Mouse (Mus musculus): ENCODE results near the gene Kif6.

Gene Kif6

DNA sequence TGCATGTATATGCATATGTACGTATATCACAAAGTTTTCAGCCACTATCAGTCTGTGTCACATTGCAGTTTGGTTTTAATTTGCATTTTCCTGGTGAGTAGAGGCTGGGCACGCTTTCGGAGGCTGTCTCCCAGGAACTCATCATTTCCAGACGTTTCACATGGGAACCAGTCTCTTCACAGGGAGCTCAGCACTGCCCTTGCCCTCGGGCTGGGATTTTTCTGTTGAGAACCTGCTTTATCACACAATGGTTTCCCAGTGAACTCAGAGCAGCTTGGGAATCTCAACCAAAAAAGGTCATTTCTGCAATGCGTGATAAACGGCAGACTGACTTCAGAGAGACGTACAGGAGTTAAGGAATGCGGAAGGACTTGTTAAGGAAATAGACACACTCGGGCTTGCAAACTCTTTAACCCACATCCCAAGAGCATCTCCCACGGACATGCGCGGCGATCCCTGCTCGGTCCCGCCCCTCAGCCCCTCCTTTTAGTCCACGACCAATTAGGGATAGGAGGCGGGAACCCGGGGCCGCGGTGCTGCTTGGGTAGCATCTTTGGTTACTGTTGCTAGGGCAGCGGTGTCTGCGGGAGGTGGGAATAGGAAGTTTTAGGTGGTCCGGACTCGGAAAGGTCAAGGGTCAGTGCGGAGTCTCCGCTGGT is at the start of gene Kif6:
Gene Kif6, plus strand, starts transcription at position 560 of the 659 bp plus-strand sequence.
- DNase-seq (ENCODE audit: low read depth) = no peak

DNA sequence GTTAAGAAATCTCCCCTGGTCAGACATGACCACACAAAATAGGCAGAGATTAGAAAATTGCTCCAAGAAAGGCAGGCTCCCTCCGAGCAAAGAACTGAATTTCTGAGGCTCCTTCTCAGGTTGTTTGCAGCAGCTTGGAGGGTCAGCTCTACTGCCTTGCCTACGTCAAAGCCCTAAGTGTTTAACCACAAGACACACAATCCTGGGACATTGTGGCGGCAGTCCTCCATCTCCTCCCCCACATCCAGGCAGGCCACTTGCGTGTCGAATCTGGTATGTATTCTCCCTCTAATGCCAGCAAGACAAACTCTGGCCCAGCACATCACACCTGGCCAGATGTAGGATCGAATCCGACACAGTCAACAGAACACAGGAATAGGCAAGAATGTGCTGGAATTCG is 46.2 kb upstream of the Kif6 start:
- DNase-seq (ENCODE audit: low read depth) = no peak

DNA sequence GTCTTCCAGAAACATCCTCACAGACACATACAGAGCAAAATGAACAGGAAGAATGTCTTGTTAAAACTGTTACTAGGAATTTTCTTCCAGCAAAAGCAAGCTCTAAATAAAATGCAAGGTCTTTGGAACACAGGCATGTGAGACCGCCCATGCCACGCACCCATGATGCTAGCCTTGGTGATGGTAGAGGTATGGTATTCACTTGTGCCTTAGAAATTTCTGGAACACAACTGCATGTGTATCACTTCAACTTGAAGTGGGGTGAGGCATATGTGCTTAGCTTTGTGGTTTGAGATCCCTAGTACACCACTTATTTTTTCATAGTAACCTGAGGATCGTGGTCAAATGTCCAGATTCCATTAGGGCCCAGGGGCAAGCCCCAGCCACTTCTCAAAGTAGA is 37.6 kb upstream of the Kif6 start:
- no peak for DNase-seq (ENCODE audit: low read depth)

DNA sequence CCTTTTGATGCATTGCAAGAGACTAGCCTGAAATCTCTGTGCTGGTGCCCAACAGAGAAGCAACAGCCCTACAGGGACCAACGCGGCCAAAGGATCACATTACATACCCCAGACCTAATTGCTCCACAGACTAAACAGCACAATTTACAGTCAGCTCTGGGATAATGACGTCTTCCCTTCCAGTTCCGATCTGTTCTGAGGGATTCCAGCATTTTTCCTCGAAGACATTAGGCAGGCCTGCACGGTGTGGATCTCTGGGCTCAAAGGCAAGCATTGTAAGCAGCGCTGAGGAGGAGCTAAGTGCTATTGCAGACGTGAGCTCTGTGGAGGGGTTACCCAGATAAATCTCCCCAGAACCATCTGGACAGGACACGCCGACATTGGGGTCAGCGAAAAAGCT is 32.5 kb upstream of the Kif6 start:
- DNase-seq (ENCODE audit: low read depth) = no peak

DNA sequence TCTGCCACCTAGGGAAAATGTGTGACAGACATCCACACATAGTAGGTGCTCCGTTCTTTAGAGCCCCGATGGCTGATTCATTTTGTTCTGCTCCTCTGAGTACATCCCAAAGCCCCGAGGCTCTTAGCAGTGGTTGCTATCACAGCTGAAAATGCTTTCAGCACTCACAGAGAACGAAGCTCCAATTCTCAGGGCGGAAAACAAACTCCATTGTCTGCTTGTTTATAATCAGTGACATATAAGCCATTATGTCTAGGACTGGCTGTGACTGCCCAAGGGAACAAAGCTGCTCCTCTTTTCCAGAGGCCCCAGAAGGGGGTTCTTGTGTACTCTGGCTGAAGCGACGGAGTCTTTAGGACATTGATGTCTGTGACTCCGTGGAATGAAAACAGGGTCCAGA is 24.9 kb upstream of the Kif6 start:
- DNase-seq (ENCODE audit: low read depth) = no peak

DNA sequence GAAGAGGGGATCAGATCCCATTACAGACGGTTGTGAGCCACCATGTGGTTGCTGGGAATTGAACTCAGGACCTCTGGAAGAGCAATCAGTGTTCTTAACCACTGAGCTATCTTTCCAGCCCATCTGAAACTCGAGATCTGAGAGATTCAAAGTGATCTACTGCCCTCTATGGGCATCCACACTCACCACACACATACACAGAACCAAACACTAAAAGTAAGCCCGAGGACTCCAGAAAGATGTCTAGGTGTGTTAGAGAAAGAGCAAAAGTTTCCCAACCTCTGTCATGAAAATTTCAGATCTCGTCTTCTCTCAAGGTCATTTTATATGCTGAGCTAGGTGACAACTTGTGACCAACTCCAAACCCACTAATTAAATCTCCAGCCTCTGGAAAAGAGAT is 9.5 kb upstream of the Kif6 start:
- no peak for DNase-seq (ENCODE audit: low read depth)

DNA sequence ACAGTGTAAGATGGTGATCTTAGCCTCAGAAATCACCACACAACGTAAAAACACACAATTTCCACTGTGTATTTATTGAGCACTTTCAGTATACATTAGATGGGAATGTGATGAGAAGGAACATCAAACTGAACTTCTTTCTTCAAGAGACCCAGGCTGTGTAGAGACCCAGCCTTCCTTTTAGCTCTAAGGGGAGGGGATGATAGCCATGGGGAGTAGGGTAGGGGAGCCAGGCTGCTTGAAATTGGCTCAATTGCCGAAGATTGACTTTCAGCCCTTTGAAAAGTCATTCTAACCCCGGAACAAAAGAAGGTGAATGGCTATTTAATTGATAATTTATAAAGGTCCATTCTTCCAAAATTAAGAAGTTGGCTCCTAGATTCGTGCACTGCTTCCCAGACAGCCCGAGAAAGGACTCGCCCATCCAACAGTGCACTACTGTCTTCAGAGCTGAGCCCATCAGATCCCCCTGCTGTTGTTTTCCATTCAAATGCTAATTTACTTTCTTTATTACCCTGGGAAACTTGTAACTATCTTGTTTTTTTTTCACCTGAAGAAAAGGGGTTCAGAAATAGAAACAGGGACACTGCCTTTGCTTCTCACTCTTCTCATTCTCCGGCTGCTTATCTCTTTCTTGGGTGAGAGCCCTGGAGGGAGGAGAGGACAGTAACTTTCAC is 7.4 kb upstream of the Kif6 start:
- DNase-seq (ENCODE audit: low read depth) = no peak

DNA sequence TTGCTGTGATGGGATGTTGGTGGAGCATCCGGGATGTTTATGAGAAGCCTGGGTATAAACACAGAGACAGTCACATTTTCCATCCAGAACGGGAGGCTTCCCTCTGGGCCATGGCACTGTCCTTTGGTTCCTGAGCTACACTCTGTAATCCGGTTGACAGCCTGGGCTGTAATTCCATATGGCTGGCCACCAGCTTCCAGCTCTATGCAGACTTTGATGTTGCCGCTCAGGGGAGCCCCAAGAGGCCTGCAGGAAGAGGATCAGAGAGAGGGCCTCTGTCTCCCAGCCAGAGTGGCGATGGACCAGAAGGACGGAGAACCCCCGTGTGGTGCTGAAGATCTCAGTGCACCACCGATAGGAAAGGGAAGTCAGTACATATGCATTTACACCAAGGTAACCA is 4.6 kb upstream of the Kif6 start:
- DNase-seq (ENCODE audit: low read depth) = no peak

DNA sequence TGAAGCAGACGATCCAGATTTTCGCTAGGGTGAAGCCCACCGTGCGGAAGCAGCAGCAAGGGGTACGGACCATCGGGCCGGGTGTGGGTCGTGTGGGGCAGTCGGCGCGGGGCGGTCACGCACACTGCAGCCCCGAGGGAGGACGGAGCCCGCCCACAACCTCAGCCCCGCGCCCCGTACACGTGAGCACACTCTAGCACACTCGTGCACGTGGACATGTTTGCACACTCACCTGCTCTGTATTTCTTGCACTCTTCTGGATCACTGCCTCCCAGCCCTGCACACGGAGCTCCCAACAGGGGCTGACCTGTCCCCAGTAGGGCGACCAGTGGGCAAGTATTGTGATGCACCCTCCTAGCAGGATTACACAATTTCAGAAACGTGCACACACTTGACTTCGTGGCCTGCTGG is 310 bp downstream of the Kif6 start:
- DNase-seq (ENCODE audit: low read depth) = no peak

DNA sequence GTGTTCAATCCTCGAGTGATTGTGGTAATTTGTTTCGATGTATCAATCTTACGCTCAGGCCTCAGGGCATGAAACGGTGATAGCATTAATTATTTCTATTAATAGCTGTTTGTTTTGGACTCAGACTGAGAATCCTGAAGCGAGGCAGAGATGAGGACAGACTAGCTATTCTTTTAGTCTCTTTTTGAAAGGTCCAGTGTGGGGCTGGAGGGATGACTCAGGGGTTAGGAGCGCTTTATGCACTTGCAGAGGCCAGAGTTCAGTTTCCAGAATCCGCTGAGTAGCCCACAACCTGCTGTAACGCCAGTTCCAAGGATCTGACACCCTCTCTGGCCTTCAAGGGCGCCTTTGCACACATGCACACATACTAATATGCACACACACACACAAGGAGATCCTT is 9.6 kb downstream of the Kif6 start:
- DNase-seq (ENCODE audit: low read depth) = no peak

DNA sequence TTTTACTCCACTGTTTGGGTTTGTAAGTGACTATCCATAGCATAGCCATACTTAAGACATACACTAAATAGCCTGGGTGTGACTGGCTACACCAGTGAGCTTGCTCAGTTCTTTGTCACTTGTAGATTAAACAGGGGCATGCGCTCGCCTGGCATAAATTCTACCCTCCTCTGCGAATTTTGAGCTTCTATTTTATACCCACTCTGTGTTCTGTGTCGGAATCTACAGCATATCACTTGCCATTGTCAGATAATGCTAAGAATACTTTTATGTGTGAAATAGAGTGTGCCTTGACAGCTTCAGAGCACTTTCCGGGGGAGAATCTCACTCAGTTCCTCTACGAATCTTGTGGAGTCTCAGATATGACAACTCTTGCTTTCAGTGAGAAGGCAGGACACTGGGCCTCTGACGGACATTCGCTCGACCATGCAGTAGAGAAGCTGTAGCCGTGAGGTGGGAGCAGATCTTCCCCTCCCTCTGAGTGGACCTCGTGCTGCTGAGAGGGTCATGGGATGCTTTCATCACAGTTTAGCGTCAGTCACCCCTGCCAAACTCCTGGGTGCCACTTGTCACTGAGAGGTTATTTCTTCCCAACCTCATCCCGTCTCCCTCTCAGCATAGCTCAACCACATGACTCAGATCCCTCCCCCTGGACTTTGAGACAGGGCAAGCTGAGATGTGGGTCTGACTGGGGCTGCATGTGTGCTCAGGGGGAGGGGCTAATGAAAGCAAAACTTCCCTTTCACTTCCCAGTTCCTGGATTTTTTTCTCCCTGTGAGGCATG is 12.3 kb downstream of the Kif6 start:
- no peak for DNase-seq (ENCODE audit: low read depth)

DNA sequence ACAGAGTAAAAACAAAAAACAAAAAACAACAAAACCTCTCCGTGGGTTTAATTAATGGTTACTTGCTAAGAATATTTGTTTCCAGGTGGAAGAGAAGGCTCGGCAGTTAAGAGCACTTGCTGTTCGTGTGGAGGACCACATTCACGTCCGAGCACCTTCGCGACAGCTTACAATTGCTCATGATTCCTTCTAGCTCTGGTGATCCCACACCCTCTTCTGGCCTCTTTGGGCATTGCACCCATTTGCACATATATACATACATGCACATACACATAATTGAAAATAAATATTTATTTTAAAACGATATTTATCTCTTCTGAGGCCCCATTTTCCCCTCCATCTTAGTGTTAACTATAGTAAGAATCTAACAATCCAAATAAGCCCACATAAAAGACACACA is 13.9 kb downstream of the Kif6 start:
- DNase-seq (ENCODE audit: low read depth) = no peak

DNA sequence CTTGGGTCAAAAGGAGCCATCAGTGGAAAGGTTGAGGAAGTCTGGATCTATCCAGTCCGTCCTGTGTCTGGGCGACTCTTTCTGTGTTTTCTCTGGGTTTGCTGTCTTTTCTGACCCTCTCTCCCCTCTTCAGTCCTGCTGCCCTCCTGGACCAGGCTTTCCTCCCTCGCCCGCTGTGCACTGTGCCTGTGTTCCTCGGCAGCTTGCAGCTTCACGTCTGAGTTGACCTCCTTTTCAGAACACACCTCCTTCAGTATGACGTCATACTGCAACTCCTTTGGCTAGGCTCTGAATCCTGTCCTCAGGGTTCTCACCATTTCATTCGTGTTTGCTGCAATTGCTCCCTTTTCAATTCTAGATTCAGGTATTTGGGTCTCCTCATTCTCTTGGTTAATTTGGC is 18.1 kb downstream of the Kif6 start:
- DNase-seq (ENCODE audit: low read depth) = no peak

DNA sequence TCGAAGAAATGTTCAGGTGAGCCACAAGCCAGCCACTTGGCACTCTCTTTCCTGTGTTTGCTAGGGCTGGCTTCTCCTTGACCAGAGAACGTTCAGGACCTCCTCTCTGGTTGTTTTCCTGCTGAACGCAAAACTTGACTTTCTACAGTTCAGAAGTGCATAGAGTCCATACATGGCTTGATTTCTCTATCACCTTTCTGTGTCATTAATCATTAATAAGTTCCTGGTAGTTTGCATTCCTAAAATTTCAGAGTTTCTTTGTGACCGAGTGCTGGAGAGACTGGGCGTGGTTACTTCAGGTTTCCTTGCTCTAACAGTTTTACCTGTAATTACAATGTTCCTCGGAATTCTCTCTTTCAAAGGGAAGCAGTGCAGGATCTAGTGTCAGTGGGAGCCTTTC is 27.0 kb downstream of the Kif6 start:
- no peak for DNase-seq (ENCODE audit: low read depth)

DNA sequence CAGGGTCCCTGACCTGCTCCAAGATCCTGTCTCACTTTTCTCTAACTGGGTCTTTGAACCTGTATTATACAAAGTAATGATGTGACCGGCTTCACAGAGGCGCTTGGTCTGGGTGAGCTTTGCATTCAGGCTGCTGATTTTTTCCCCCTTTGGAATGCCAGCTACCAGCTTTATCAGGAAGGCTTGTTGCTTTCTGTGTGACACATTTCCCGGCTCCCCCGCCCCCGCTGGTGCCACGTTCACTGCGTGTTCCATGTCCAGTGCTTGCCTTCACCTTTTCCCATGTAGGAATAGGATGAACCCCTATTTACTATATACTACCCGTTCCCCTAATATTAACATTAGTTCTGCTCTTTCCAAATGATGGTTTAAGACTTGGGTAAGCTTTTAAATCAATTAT is 27.4 kb downstream of the Kif6 start:
- no peak for DNase-seq (ENCODE audit: low read depth)

DNA sequence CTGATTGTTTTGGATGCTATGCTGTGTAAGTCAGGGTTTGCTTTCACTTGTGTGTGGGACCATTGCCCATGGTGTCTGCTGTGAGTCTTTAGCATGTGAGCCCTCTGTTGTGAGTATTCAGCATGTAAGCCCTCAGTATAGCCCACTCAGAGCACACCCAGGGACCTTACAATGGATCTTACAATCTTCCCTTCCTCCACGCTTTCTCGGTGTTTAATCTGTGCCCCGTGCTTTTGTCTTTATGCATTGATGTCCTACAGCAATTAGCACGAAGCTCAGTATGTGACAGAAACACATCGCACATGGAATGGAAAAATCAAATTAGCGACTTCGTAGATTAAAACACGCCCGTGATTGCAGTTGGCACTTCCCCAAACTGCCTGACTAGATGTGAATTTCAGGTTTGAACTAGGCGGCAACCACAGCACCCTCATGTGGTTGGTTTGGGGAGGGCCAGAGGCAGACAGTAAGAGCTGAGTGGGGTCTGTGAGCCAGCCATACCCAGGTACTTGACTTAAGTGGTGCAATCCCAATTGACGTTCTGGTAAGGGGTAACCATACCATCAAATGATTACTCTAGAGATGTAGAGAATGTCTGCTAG is 28.1 kb downstream of the Kif6 start:
- DNase-seq (ENCODE audit: low read depth) = no peak

DNA sequence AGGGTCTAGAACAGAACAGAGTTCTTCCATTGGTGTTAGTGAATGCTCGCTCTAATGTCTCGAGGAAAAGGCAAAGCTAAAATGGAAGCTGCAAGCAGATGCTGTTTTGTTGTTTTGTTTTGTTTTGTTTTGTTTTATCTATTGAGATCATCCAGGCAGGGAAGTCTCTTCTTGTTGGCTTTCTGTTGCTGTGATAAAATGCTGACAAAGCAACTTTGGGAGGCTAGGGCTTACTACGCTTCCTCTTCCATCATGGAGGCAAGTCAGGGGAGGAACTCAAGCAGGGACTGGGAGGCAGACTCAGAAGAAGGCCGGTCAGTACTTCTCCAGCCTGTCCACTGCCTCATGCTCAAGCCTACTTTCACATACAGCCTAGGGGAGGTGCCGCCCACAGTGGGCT is 31.3 kb downstream of the Kif6 start:
- DNase-seq (ENCODE audit: low read depth) = no peak

DNA sequence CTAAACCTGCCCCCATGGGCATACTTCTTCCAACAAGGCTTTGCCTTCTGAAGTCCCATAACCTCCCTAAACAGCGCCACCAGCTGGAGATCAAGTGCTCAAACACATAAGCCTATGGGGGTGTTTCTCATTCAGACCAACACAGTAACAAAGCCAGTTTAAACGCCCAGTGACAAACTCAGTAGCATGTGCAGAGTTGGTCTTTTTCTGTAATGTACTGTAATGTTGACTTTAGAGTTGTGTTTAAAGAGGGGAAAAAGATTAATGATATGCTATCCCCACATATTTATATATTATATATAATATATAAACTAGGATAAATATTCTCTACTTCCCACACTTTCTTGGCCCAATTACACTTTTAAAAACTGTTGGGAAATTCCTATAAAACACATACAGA is 34.0 kb downstream of the Kif6 start:
- DNase-seq (ENCODE audit: low read depth) = no peak

DNA sequence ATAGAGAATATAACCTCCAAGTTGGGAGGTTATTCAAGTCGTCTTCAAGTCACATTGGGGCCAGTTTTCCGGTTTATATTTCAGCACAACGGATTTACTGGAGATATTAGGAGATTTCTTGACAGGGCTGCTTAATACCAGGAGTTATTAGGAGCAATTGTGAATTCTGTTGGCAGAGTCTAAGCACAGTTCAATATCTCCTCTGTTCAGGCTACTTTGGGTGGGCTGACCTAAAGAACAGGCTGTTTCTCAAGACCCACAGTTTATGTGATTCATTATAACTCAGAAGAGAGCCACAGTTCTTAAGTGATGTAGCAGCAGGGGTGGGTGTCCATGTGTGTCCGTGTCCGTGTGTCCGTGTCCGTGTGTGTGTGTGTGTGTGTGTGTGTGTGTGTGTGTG is 34.5 kb downstream of the Kif6 start:
- no peak for DNase-seq (ENCODE audit: low read depth)

DNA sequence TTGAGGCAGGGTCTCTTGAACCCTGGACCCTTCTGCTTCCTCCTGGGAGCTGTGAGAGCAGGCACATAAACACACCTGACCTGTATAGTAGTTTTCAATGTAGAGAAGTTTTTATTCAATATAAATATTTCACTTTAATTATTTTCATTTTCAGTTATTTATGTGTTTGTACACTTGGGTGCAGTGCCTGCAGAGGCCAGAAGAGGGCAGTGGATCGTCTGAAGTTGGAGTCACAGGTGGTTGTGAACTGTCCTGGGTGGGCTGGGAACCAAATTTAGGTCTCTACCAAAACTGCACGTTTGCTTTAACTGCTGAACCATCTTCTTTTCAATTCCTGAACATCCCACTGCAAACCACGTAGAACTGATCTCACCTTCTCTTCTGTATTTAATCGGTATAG is 35.4 kb downstream of the Kif6 start:
- DNase-seq (ENCODE audit: low read depth) = no peak

DNA sequence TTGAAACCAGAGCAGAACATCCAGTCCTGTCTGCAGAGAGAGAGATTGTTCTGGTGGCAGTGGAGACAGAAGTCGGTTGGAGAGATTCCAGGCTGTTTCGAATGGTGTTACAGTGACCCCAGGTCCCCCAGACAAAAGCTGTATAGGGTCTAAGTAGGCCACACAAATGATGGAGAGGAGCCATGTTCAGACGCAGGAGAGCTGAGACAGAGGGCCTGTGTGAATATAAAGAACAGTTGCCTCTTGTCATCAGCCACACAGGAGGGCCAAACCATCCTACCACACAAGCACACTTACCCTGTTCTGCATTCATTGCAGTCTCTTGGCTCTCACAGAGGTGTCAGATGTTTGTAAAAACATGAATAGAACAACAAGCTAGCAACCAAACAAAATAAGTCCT is 37.4 kb downstream of the Kif6 start:
- DNase-seq (ENCODE audit: low read depth) = no peak

DNA sequence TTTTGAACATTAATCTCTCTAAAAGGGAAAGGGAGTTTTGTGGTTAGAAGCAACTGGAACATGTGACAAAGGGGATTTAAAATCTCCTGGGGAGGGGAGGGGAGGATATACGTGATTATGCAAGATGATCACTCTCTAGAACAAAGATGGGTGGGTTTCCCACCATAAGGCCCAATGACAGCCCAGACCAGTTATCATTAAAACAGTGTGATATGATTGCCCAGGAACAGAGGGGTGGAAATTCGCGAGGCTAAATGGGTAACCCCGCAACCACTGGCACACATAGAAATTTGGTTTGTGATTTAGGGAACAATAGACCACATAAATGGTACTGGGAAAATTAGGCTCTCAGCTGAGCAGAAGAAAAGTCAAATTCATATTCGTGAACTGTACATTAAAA is 37.9 kb downstream of the Kif6 start:
- DNase-seq (ENCODE audit: low read depth) = no peak

DNA sequence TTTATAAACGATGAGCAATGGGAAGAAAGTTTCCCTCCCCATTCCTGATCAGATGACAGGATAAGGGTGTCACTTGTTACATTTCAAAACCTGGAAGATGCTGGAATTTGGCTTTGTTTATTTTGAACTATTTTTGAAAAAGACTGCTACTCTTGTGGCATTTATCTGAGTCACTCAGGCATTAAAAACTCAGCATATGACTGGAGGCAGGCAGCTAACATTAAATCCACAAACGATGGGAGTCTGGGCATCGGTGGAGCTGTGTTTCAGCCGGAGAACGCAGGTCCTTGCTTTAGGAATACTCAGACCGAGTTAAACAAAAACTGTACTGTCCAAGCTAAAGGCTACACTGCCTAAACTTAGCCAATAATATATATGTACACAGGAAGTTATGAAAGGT is 46.7 kb downstream of the Kif6 start:
- no peak for DNase-seq (ENCODE audit: low read depth)
